Mouse (Mus musculus) liver, adult 2 months (tissue): Measurements from ENCODE around the gene St6galnac3.

ENCODE experiments used
- CTCF ChIP-seq: fragments of 200-500 bp; IDR thresholded peaks from 2 replicates; pipeline ENCODE4 v1.5.1; 2011; ENCODE audit warnings: low read depth, low read length, control low read depth
- POLR2A ChIP-seq: fragments of 200-500 bp; IDR thresholded peaks from 2 replicates; pipeline ENCODE4 v1.6.1; 2011; ENCODE audit warnings: low read length, control low read depth; ENCODE audit not compliant: insufficient read depth; ENCODE audit errors: extremely low read depth

- TF ChIP-seq POLR2A (no peak), CTCF (no peak)
Measured at GRCm38 (mm10) chr3:153287564-153287963, 437.4 kb downstream of the St6galnac3 start.
